Mouse (Mus musculus) hindbrain, postnatal 0 days (tissue): ENCODE results near the gene Dram1. TPM values are rescaled to one million over a fixed set of nuclear protein-coding genes. Genes with fewer than 3 reads are reported as not detected.

Experiments
- ATAC-seq: fragments of 200-750 bp; cut with Nextera tagmentation; 2 replicates; pipeline ENCODE4 v1.8.0; 2017; ENCODE audit warnings: mild to moderate bottlenecking, moderate TSS enrichment, moderate library complexity
- DNase-seq: peaks from one replicate; pipeline ENCODE4 v3.0.0-alpha.2; 2015; ENCODE audit warnings: low spot score
- H3K27ac ChIP-seq: fragments of 300-500 bp; sonication (generic); 2 replicates; pipeline ENCODE4 v1.5.1; 2014; ENCODE audit warnings: mild to moderate bottlenecking
- H3K27me3 ChIP-seq: fragments of 300-500 bp; sonication (generic); 2 replicates; pipeline ENCODE4 v1.6.1; 2014; ENCODE audit warnings: low read length, mixed read lengths; ENCODE audit not compliant: insufficient read depth
- H3K36me3 ChIP-seq: fragments of 300-500 bp; sonication (generic); 2 replicates; pipeline ENCODE4 v1.6.1; 2014; ENCODE audit warnings: low read length, mixed read lengths; ENCODE audit not compliant: insufficient read depth
- H3K4me1 ChIP-seq: fragments of 300-500 bp; sonication (generic); 2 replicates; pipeline ENCODE4 v1.6.1; 2014; ENCODE audit warnings: antibody characterized with exemption, low read length, mixed read lengths; ENCODE audit not compliant: insufficient read depth
- H3K4me2 ChIP-seq: fragments of 300-500 bp; sonication (generic); 2 replicates; pipeline ENCODE4 v1.6.1; 2014; ENCODE audit warnings: low read depth, mild to moderate bottlenecking, low read length, moderate library complexity, mixed read lengths
- H3K4me3 ChIP-seq: fragments of 300-500 bp; sonication (generic); 2 replicates; pipeline ENCODE4 v1.5.1; 2014; ENCODE audit warnings: low read length
- H3K9ac ChIP-seq: fragments of 300-500 bp; sonication (generic); replicated peaks from 2 replicates; pipeline ENCODE4 v1.6.1; 2014; ENCODE audit warnings: mild to moderate bottlenecking, low read length, moderate library complexity, mixed read lengths
- H3K9me3 ChIP-seq: fragments of 300-500 bp; sonication (generic); 2 replicates; pipeline ENCODE4 v1.6.1; 2016; ENCODE audit warnings: low read length, mixed read lengths
- CTCF ChIP-seq: IDR thresholded peaks from 2 replicates; pipeline ENCODE4 v1.5.1; 2016; ENCODE audit warnings: antibody characterized with exemption, control low read depth, low read depth
- WGBS: fragments of 180-500 bp; shearing (Covaris S2); extraction: QIAGEN DNeasy Blood & Tissue Kit; methylation state at CpG from one replicate; pipeline ENCODE4 v1.1.7; 2014; 5-methylcytosine and 5-hydroxymethylcytosine counted together
- polyA plus RNA-seq: library from polyadenylated mRNA; unstranded; fragments of >200 nt; fragmentation: Nextera tagmentation; extraction: Ambion mirVana; gene quantifications from 2 replicates; pipeline ENCODE4 v1.2.1, GENCODE M21; 2015
- total RNA-seq: library from RNA; depleted of rRNA; stranded (reverse); fragments of >200 nt; gene quantifications from 2 replicates; pipeline ENCODE4 v1.2.3, GENCODE M21; 2014

Dram1 gene
- total and polyA plus RNA-seq, 2 experiments from 2014 or later = 0.42 to 0.51 TPM

DNA sequence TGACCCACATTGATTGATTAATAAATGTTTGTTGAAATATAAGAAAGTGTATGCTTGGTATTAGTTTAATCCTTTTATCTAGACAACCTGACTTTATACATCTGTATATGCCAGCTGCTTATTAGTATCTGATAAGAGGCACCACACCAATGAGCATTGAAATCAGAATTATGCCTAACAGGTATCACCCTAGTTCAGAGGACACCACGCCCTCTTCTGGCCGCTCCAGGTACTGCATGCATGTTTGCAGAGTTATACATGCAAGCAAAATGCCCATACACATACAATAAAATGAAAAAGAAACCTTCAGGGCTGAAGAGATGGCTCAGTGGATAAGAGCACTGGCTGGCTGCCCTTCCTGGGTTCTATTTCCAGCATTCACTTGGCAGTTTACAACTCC is 7.1 kb downstream of the Dram1 start:
- no peaks in the 10 kb centered on the region for H3K4me1 ChIP-seq
- no peak overlapping the region for H3K27ac ChIP-seq
- no peaks in the 10 kb centered on the region for H3K9me3 ChIP-seq
- DNase-seq (no peak), ATAC-seq (no peak)
- no peak overlapping the region for H3K4me2 ChIP-seq
- H3K27me3 ChIP-seq = no peaks in the 10 kb centered on the region
- WGBS = 4% methylated on average over 2 of the region's 2 CpGs
- TF ChIP-seq CTCF = peak; percentile 64
- no peak overlapping the region for H3K9ac ChIP-seq
- H3K36me3 ChIP-seq = no peaks in the 10 kb centered on the region
- H3K4me3 ChIP-seq = no peak overlapping the region

DNA sequence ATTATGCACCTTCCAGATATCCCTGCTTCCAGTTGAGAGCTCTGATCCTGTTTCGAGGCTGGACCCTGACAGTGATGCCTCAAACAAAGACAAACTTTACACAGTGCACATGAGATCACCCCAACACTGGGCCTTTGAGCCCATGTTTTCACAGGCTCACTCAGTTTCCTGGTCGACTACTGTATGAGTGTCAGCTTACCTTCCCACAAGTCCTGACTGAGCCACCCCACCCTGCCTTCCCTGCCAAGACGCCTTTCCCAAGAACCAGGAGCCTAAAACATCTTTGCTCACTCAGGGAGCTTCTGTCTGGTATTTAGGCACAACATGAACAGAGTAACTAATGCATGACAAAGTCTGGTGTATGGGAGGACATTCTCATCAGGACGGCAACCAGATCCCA is 9.6 kb downstream of the Dram1 start:
- no peaks in the 10 kb centered on the region for H3K27me3 ChIP-seq
- H3K9me3 ChIP-seq = no peaks in the 10 kb centered on the region
- no peak overlapping the region for H3K27ac ChIP-seq
- no peak overlapping the region for H3K4me2 ChIP-seq
- 58% methylated on average over 4 of the region's 4 CpGs for WGBS
- no peak for ATAC-seq
- no peak overlapping the region for H3K4me3 ChIP-seq
- H3K9ac ChIP-seq = no peak overlapping the region
- H3K36me3 ChIP-seq = no peaks in the 10 kb centered on the region
- no peaks in the 10 kb centered on the region for H3K4me1 ChIP-seq
- no peak for TF ChIP-seq CTCF
- no peak for DNase-seq

DNA sequence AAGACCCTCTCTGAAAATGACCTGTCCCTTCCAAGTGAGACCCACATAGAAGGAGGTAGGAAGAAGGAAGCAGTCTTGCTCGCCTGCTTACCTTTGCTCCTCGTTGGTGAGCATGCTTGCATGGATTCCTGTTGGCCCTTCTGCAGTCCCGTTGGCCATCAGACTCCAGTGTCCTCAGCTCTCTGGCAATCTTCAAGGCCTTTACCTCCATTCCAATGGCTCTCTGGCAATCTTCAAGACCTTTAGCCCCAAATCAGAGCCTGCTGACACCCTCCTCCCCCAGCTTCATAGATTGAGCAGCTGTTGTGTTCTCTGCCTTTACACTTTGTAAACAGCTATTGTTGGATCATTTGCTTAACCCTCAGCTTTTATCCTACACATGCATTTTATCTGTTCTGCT is 14.7 kb downstream of the Dram1 start:
- no peak for TF ChIP-seq CTCF

DNA sequence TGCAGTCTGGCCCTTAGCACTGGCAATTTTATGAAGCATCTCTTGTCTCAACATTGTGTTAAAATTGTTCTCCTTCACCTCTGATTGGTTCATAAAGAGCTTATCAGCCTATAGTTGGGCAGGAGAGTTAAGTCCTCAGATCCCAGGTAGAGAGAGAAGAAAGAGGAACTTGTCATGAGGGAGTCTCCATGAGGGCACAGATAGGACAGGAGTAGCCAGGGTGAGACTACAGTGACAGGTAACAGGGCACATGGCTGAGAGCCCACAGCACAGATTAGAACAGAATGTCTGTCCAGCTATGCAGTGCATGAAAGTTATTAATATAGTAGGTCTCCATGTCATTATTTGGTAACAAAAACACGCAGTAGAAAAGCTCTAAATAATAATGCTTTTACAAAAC is 16.7 kb downstream of the Dram1 start:
- ATAC-seq (no peak), DNase-seq (no peak)
- WGBS = 68% methylated on average over 1 of the region's 1 CpGs
- Histone ChIP-seq H3K4me1 (no peaks in the 10 kb centered on the region), H3K4me2 (no peak overlapping the region), H3K27me3 (no peaks in the 10 kb centered on the region), H3K9me3 (no peaks in the 10 kb centered on the region), H3K27ac (no peak overlapping the region), H3K9ac (no peak overlapping the region), H3K36me3 (no peaks in the 10 kb centered on the region), H3K4me3 (no peak overlapping the region)
- TF ChIP-seq CTCF = no peak

More for the DNA sequence above, 14.7 kb downstream of the Dram1 start:
- Histone ChIP-seq H3K4me3 (no peak overlapping the region), H3K36me3 (no peaks in the 10 kb centered on the region), H3K4me2 (no peak overlapping the region), H3K4me1 (no peaks in the 10 kb centered on the region), H3K9ac (no peak overlapping the region), H3K9me3 (no peaks in the 10 kb centered on the region), H3K27me3 (no peaks in the 10 kb centered on the region), H3K27ac (no peak overlapping the region)
- DNase-seq (no peak), ATAC-seq (no peak)
- WGBS = 85% methylated on average over 3 of the region's 3 CpGs

DNA sequence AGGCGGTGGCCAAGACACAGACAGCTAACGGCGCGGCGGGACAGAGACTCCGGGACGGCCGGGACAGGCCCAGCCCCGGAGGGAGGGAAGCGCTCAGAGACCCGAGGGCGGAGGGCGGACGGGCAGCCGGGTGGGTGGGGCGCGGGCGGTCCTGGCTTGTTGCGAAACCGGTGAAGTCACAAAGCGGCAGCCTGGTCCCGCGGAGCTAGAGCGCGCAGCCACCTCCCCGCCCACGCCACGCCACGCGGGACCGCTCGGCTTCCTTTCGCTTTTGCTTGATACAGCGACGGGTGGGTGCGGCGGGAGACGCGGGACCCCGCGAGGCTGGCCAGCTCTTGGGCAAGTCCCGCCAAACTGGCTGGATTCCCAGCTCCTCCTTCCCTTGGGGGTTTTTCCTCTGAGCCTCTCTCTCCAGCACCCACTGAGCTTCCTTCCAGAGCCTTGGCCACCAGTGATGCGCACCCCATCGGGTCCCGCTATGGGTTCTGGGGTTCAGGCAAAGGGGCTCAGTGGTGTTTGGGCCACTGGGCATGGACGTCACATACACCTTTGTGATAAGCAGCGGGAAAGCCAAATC is 21.8 kb downstream of the Dram1 start:
- ATAC-seq (peak; percentile 83), DNase-seq (peak; percentile 46)
- H3K27me3 ChIP-seq = no peaks in the 10 kb centered on the region
- peak overlapping the region; percentile 63 for H3K4me2 ChIP-seq
- no peaks in the 10 kb centered on the region for H3K4me1 ChIP-seq
- WGBS = 2% methylated on average over 44 of the region's 47 CpGs
- H3K4me3 ChIP-seq = peak overlapping the region; percentile 53
- no peak overlapping the region for H3K27ac ChIP-seq
- H3K9me3 ChIP-seq = no peaks in the 10 kb centered on the region
- TF ChIP-seq CTCF = no peak
- H3K36me3 ChIP-seq = no peaks in the 10 kb centered on the region
- peak overlapping the region; percentile 54 for H3K9ac ChIP-seq

DNA sequence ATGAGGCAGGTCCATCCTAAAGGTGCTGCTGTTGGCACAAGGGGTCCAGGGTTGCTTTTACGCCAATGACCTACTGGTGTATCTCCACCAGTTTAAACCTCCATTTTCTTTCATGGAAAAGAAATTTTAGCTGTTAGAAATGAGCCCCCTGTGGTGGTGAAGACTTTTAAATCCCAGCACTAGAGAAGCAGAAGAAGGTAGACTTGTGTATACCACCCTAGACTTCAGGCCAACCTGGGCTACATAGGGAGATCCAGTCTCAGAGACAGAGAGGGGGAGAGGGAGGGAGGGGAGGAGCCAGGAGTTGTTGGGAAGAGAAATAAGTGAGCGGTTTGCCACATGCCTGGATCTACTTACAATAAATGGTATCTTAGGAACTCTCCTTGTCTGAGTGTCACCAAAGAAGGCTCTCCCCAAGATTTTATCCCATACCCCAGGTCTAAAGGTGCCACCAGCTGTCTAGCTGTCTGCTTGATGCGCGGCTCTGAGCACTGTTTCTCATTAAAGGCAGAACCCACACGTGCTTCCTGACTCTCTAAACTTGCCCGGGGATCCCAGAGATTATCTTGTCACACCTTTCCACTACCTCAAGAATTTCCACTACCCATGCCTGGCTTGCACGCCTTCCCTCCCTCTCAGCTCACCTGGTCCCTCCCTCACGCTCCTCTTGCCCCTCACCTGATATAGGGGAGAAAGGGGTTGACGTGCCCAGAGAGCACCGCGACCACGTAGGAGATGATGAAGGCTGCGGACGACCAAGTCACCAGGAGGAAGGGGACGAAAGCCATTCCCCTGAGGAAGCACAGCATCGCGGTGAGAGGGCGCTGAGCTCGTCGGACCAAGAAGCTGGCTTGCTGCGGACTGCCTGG is 22.5 kb downstream of the Dram1 start:
- peak; percentile 34; the same call in 1 of the 2 replicates for ATAC-seq

DNA sequence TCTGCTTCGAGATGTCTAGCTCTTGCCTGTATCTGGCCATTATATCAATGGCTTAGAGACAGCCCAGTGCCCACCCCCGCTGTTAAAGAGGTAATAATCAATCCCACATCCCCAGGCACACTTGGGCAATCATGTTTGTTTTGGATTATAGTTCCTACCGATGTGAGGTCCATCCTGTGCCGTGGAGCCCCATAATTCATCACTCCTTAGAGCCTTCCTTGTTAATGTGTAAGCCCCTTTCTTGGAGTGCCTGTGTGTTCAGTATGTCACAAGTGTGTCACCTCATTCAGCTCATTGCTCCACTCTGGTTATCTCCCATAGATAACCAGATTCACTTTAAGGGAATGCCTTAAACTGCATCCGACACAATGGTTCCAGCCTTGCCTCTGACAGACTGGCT is 24.3 kb downstream of the Dram1 start:
- no peak overlapping the region for H3K9ac ChIP-seq
- no peak overlapping the region for H3K4me3 ChIP-seq
- no peaks in the 10 kb centered on the region for H3K9me3 ChIP-seq
- H3K36me3 ChIP-seq = no peaks in the 10 kb centered on the region
- no peak for ATAC-seq
- H3K4me1 ChIP-seq = no peaks in the 10 kb centered on the region; the same call in 1 of the 2 replicates
- 82% methylated on average over 5 of the region's 5 CpGs for WGBS
- no peaks in the 10 kb centered on the region for H3K27me3 ChIP-seq
- DNase-seq = no peak
- no peak overlapping the region for H3K4me2 ChIP-seq
- TF ChIP-seq CTCF = no peak
- H3K27ac ChIP-seq = no peak overlapping the region

More for the DNA sequence above, 22.5 kb downstream of the Dram1 start:
- DNase-seq = no peak
- H3K4me3 ChIP-seq = peak overlapping the region; percentile 53
- H3K27me3 ChIP-seq = no peaks in the 10 kb centered on the region
- no peak overlapping the region for H3K27ac ChIP-seq
- no peaks in the 10 kb centered on the region for H3K4me1 ChIP-seq
- peak overlapping the region; percentile 63 for H3K4me2 ChIP-seq
- H3K36me3 ChIP-seq = no peaks in the 10 kb centered on the region
- no peak for TF ChIP-seq CTCF
- 8% methylated on average over 21 of the region's 21 CpGs for WGBS
- peak overlapping the region; percentile 54 for H3K9ac ChIP-seq
- no peaks in the 10 kb centered on the region for H3K9me3 ChIP-seq
